Mouse (Mus musculus) CD4-positive, CD25-positive, alpha-beta regulatory T cell, adult 9 weeks (primary cell): ENCODE results near the gene Gm21767. TPM values are rescaled to one million over a fixed set of nuclear protein-coding genes. Genes with fewer than 3 reads are reported as not detected.

Source experiments
- polyA plus RNA-seq: library from polyadenylated mRNA; unstranded; fragments of 100-300 nt; shearing (Covaris generic); gene quantifications from one replicate; pipeline ENCODE4 v1.2.1, GENCODE M21; 2017

The Gm21767 gene
- not detected for polyA plus RNA-seq

DNA sequence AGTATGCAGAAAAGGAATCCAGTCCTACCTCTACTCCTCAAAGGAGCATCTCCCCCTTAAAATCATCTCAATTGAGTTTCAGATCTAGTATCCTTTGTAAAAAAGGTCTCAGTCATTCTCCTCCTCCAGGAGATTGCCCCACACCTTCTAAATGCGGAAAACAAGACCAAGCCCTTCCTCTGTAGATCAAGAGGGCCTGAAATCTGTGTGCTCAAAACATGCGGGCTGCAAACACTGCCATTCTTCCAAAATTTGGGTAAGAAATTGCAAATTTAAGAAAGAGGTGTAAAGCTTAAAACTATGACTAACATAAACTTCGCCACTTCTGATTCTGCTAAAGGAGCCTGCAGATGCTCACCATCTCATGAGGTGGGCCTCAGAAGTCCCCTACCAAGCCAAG is at the start of gene Gm21767:
Gene Gm21767 (plus strand): TSS at position 301 of the 400 bp plus-strand sequence.

